Mouse (Mus musculus): Measurements from ENCODE around the gene Ptpn18. TPM values are rescaled to one million over a fixed set of nuclear protein-coding genes. Genes with fewer than 3 reads are reported as not detected.

Ptpn18 gene
- polyA plus RNA-seq, 1 experiment: 93.0 TPM

GRCm38 (mm10) chr1:34443124-34443523 lies 16.4 kb upstream of the Ptpn18 start:
- TF ChIP-seq POLR2A (IDR thresholded peaks at IDR 0.05; ENCODE audit: borderline replicate concordance, control insufficient read depth, low read depth, low read length) (no peak), CTCF (IDR thresholded peaks at IDR 0.05; ENCODE audit: control insufficient read depth, insufficient read depth, low read length) (no peak)
- H3K4me3 ChIP-seq (replicated peaks; ENCODE audit: control insufficient read depth, low read depth, low read length): no peak overlapping the region
- WGBS: 89% methylated on average over 6 of the region's 6 CpGs
- H3K4me1 ChIP-seq (ENCODE audit: control insufficient read depth, insufficient read depth, low read length): no peaks in the 10 kb centered on the region
- no peak overlapping the region for H3K27ac ChIP-seq (ENCODE audit: control insufficient read depth, insufficient read depth, low read depth, low read length, poor library complexity)

GRCm38 (mm10) chr1:34458431-34458830 lies 1.1 kb upstream of the Ptpn18 start:
- WGBS: 50% methylated on average over 8 of the region's 8 CpGs
- Histone ChIP-seq H3K4me3 (replicated peaks; ENCODE audit: control insufficient read depth, low read depth, low read length) (no peak overlapping the region), H3K4me1 (ENCODE audit: control insufficient read depth, insufficient read depth, low read length) (peaks cover 2% of the 10 kb centered on the region; the same call in 1 of the 2 replicates), H3K27ac (ENCODE audit: control insufficient read depth, insufficient read depth, low read depth, low read length, poor library complexity) (no peak overlapping the region)
- TF ChIP-seq CTCF (IDR thresholded peaks at IDR 0.05; ENCODE audit: control insufficient read depth, insufficient read depth, low read length) (no peak), POLR2A (IDR thresholded peaks at IDR 0.05; ENCODE audit: borderline replicate concordance, control insufficient read depth, low read depth, low read length) (no peak)

DNA sequence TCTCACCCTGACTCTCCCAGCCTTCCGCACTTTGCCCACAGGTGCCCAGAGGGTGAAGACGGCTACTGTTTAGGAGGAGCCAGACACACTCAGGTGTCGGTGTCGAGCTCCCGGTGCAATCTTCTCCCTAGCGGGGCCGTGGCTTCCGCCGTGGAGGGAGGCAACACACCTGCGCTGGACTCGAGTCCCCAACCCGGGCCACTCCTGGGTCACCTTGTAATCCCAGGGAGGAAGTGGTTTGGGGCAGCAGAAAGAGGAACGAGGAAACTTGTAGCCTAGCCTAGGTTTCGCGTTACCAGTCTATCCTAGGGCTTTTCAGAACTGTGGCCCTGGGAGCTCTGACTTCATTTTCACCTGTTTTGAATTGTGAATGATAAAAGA lies 489 bp downstream of the Ptpn18 start:
- peaks cover 4% of the 10 kb centered on the region for H3K4me1 ChIP-seq (ENCODE audit: control insufficient read depth, insufficient read depth, low read length)
- H3K4me3 ChIP-seq (replicated peaks; ENCODE audit: control insufficient read depth, low read depth, low read length): peak overlapping the region; percentile 71
- H3K27ac ChIP-seq (ENCODE audit: control insufficient read depth, insufficient read depth, low read depth, low read length, poor library complexity): peak overlapping the region; percentile 41
- WGBS: 0% methylated on average over 15 of the region's 15 CpGs
- TF ChIP-seq CTCF (IDR thresholded peaks at IDR 0.05; ENCODE audit: control insufficient read depth, insufficient read depth, low read length): no peak
- no peak for TF ChIP-seq POLR2A (IDR thresholded peaks at IDR 0.05; ENCODE audit: borderline replicate concordance, control insufficient read depth, low read depth, low read length)

GRCm38 (mm10) chr1:34462766-34463165 lies 3.2 kb downstream of the Ptpn18 start:
- H3K4me1 ChIP-seq (ENCODE audit: control insufficient read depth, insufficient read depth, low read length): peaks cover 7% of the 10 kb centered on the region
- H3K27ac ChIP-seq (ENCODE audit: control insufficient read depth, insufficient read depth, low read depth, low read length, poor library complexity): no peak overlapping the region
- H3K4me3 ChIP-seq (replicated peaks; ENCODE audit: control insufficient read depth, low read depth, low read length): no peak overlapping the region
- TF ChIP-seq POLR2A (IDR thresholded peaks at IDR 0.05; ENCODE audit: borderline replicate concordance, control insufficient read depth, low read depth, low read length) (no peak), CTCF (IDR thresholded peaks at IDR 0.05; ENCODE audit: control insufficient read depth, insufficient read depth, low read length) (peak; percentile 91)
- 25% methylated on average over 7 of the region's 7 CpGs for WGBS

DNA sequence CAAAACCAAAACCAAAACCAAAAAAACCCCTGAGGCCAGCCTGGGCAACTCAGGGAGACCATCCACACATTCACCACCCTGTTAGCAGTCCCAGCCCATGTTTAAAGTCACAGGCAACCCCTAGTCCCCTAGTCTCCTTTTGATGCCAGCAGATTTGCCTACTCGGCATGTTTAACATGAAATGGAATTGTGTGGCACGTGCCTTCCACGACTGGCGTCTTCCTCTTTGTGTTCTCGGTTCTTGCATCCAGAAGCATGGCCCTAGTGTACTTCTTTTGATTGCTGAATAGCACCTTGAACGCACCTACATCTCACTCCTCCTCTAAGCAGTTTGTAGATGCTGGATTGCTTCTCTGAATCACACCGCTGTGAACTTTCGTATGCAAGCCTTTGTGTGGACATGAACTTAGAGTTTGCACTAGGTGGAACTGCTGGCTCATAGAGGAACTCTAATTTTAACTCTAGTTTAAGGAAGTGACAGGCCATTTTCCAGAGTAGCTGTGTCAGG lies 4.8 kb downstream of the Ptpn18 start:
- Histone ChIP-seq H3K4me3 (replicated peaks; ENCODE audit: control insufficient read depth, low read depth, low read length) (peak overlapping the region; percentile 72), H3K4me1 (ENCODE audit: control insufficient read depth, insufficient read depth, low read length) (peaks cover 8% of the 10 kb centered on the region), H3K27ac (ENCODE audit: control insufficient read depth, insufficient read depth, low read depth, low read length, poor library complexity) (peak overlapping the region; percentile 79)
- no peak for TF ChIP-seq CTCF (IDR thresholded peaks at IDR 0.05; ENCODE audit: control insufficient read depth, insufficient read depth, low read length)
- no peak for TF ChIP-seq POLR2A (IDR thresholded peaks at IDR 0.05; ENCODE audit: borderline replicate concordance, control insufficient read depth, low read depth, low read length)
- WGBS: 2% methylated on average over 8 of the region's 8 CpGs

- Histone ChIP-seq H3K4me1 (ENCODE audit: control insufficient read depth, insufficient read depth, low read length) (peaks cover 8% of the 10 kb centered on the region), H3K27ac (ENCODE audit: control insufficient read depth, insufficient read depth, low read depth, low read length, poor library complexity) (no peak overlapping the region), H3K4me3 (replicated peaks; ENCODE audit: control insufficient read depth, low read depth, low read length) (no peak overlapping the region)
- TF ChIP-seq POLR2A (IDR thresholded peaks at IDR 0.05; ENCODE audit: borderline replicate concordance, control insufficient read depth, low read depth, low read length): no peak
- TF ChIP-seq CTCF (IDR thresholded peaks at IDR 0.05; ENCODE audit: control insufficient read depth, insufficient read depth, low read length): no peak
- WGBS: 49% methylated on average over 6 of the region's 6 CpGs
These were observed 5.9 kb downstream of the Ptpn18 start for GRCm38 (mm10) chr1:34465445-34465844.

DNA sequence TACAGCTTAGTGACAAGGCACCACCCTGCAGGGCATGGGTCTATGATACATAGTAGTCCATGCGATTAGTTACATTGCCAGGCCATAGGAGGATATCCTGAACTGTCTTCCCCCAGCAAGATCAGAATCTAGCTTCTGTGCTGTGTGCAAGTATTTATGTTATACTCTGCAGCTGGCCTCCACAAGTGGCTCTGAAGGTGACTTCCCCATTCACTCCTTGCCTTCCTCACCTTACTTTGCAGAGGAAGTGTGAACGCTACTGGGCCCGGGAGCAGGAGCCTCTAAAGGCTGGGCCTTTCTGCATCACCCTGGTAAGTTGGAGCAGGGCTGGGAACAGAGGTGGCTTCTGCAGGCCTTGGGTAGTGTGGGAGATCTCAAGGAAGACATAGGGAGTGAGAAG lies 8.5 kb downstream of the Ptpn18 start:
- H3K27ac ChIP-seq (ENCODE audit: control insufficient read depth, insufficient read depth, low read depth, low read length, poor library complexity): no peak overlapping the region
- WGBS: 8% methylated on average over 3 of the region's 3 CpGs

DNA sequence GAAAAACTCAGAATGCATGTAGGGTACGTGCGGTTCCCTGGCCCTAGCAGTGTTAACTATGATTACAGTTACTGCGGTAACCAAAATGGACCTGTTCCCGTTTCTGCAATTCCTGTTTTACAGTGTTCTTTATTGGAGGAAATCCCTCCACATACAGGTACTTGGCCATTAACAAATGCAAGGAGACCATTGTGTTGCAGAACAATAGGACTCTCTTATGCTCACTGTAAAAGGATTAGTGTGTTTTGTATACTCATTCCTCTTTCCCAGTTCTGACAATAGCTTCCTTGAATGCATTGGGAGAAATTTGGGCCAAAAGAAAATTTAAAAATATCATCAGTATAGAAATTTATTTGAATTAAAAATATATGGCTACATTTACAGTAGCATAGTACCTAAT lies 8.9 kb downstream of the Ptpn18 start:
- 27% methylated on average over 4 of the region's 4 CpGs for WGBS
- TF ChIP-seq POLR2A (IDR thresholded peaks at IDR 0.05; ENCODE audit: borderline replicate concordance, control insufficient read depth, low read depth, low read length) (no peak), CTCF (IDR thresholded peaks at IDR 0.05; ENCODE audit: control insufficient read depth, insufficient read depth, low read length) (no peak)
- no peak overlapping the region for H3K27ac ChIP-seq (ENCODE audit: control insufficient read depth, insufficient read depth, low read depth, low read length, poor library complexity)
- no peak overlapping the region for H3K4me3 ChIP-seq (replicated peaks; ENCODE audit: control insufficient read depth, low read depth, low read length)
- H3K4me1 ChIP-seq (ENCODE audit: control insufficient read depth, insufficient read depth, low read length): peaks cover 9% of the 10 kb centered on the region

More for the DNA sequence above, 8.5 kb downstream of the Ptpn18 start:
- Histone ChIP-seq H3K4me3 (replicated peaks; ENCODE audit: control insufficient read depth, low read depth, low read length) (no peak overlapping the region), H3K4me1 (ENCODE audit: control insufficient read depth, insufficient read depth, low read length) (peaks cover 9% of the 10 kb centered on the region)
- TF ChIP-seq POLR2A (IDR thresholded peaks at IDR 0.05; ENCODE audit: borderline replicate concordance, control insufficient read depth, low read depth, low read length) (no peak), CTCF (IDR thresholded peaks at IDR 0.05; ENCODE audit: control insufficient read depth, insufficient read depth, low read length) (no peak)

DNA sequence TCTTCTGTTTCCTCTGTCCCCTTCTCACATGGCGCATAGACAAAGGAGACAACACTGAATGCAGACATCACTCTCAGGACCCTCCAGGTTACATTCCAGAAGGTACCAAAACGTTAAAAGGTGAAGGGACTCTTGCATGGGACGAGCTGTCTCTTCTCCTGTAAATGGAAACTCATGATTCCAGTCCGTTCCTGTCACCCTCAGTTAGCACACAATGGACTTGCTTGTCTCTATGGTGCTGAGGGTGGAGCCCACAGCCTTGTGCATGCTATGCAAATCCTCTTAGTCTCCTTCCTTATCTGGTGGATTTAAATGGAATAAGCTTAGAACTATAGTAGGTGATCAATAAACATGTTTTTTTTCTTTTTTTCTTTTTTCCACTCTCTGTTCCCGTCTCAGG lies 10.2 kb downstream of the Ptpn18 start:
- H3K27ac ChIP-seq (ENCODE audit: control insufficient read depth, insufficient read depth, low read depth, low read length, poor library complexity): no peak overlapping the region
- 76% methylated on average over 5 of the region's 5 CpGs for WGBS
- peaks cover 9% of the 10 kb centered on the region for H3K4me1 ChIP-seq (ENCODE audit: control insufficient read depth, insufficient read depth, low read length)
- H3K4me3 ChIP-seq (replicated peaks; ENCODE audit: control insufficient read depth, low read depth, low read length): no peak overlapping the region
- no peak for TF ChIP-seq CTCF (IDR thresholded peaks at IDR 0.05; ENCODE audit: control insufficient read depth, insufficient read depth, low read length)
- TF ChIP-seq POLR2A (IDR thresholded peaks at IDR 0.05; ENCODE audit: borderline replicate concordance, control insufficient read depth, low read depth, low read length): no peak
